Mouse (Mus musculus) c-Kit-positive CD71-positive TER-119-positive erythroid progenitor cells, embryonic 14.5 days (primary cell): ENCODE measurements around the gene Gm49322.

ENCODE experiments used
- DNase-seq: peaks from one replicate; pipeline ENCODE4 v3.0.0-alpha.2; 2013; ENCODE audit warnings: low spot score

Gene Gm49322

DNA sequence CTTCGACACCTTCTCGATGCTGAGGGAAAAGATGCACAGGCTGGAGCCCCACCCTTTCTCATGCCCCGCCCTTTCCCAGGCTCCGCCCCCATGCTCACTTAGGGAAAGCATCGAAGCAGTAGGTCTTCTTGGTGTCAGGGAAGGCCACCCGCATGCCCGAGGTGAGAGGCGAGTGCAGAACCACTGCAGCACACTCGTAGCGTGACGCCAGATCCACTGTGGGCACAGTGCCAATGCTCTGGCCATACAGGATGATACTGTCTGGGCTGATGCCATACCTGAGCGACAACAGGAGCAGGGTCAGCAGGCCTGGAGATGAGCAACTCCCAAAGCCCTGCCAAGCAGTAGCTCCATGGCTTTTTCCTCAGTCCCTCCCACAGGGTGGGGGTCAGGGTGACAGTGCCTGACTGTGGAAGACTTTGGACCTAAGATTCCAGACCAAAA, 21.8 kb upstream of the Gm49322 start:
- DNase-seq, result peak; percentile 28

DNA sequence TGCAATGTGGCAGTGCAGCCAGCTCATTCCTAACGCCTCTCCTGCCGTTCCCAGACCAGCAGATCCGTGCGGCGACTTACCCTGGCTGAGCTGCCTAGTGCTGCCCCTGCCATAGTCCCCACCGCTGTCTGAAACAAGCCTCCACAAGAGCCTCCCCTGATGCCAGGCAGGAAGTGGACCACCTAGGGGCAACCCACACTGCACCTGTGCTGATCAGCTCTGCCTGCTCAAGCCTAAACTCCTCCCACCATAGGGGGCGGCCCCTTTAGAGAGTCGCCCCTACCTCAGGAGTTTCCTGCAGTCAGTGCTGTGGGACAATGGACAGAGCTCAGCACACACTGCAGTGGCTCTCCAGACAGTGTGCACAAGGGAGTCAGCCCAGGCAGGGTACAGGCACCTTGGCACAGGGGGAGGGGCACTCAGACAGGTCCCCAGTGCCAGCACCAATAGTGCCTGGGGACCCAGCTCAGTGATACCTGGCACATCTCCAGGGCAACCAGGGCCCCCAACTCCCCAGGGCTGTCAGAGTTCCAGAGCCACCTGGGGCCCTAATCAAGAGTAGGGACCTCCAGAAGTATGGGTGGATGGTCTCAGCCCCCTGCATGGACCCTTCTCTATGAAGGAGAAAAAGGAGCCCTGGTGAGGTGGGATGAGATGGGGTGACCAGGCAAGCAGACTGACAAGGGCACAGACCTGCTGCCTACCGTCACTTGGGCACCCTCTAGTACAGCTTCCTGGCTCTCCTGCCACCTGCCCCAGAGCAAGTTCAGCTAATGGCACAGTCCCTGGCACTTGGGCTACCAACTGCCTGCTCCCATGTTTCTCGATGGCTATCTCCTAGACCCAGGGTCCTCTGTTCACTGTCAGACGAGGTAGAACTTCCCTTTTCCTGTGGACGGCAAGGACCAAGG, 20.9 kb upstream of the Gm49322 start:
- DNase-seq, result no peak

DNA sequence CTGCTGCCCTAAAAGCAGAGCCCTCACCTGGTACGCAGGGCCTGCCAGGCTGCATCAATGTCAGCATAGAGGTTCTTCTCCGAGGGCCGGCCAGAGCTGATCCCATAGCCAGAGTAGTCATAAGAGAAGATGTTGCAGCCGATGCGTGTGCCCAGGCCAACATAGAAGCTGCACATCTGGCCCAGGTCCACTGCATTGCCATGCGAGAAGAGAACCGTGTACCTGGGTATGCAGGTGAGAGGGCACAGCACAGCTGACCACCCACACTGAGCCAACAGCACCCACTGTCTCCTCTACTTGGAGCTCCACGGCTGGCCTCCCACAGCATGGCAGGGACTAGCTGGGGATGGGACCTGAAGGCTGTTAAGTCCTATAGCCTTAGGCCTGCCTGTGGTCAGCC, 20.2 kb upstream of the Gm49322 start:
- DNase-seq, result no peak

DNA sequence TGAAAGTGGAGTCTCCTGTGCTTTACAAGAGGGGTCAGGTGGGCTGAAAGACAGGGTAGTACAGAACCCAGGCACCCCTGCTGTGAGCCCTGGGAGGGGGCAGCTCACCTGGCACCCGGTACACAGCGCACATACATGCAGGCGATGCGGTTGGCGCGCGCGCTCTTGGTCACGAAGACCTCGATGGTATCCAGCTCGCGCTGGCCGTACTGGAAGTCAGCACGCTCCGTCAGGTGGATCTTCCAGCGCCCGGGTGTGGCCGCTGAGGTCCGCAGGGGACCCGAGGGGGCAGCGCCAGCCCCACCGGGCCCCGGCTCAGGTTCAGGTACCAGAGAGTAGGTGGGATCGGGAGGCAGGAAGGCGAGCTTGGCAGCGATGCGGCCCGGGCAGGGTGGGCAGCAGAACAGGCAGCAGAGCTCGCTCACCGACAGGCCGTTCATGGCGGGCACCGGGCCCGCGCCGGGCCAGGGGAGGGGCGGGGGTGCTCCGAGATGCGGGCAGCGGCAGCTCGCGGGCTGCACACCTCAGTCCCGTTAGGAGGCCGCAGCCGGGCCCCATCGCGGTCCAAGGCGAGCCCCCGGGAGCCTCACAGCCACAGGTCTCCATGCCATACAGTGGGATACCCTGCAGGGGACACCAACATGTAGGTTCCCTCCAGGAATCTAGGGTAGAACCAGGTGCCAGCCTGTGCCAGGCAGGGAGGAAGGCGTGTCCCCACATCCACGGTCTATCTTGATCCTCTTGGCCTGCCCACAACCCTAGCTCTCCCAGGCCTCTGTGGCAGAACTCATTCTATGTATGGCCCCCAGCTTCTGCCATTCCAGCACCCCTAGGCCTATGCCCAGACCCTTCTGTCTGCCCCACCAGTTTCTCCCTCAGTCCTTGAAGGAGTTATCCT, 19.2 kb upstream of the Gm49322 start:
- no peak for DNase-seq

GRCm38 (mm10) chr10:80587305-80587657, 18.5 kb upstream of the Gm49322 start:
- no peak for DNase-seq

- DNase-seq, result peak; percentile 21
Observed at GRCm38 (mm10) chr10:80589127-80589878, 16.5 kb upstream of the Gm49322 start.

GRCm38 (mm10) chr10:80589879-80590854, 15.7 kb upstream of the Gm49322 start, which contains the start of gene Abhd17a:
TSS of gene Abhd17a (minus strand) at chr10:80590341.
- peak; percentile 98 for DNase-seq

DNA sequence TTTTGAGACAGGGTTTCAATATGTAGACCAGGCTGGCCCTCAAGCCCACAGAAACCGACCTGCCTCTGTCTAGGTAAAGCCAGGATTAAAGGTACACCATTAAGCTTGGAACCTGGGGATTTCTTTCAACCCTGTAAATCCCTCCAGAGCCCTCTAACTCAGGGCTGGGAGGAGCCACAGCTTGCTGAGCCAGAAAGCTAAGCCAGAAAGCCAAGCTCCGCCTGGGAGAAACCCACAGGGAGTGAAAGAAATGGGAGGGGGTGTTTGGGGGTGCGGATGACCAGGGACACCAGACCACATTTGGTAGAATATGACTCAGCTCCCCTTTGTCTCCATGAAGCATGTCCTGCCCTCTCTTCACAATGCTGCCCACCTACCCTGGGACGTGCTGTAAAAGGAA, 9.5 kb upstream of the Gm49322 start:
- no peak for DNase-seq

- DNase-seq, result peak; percentile 93
Observed at GRCm38 (mm10) chr10:80602698-80603325, 3.0 kb upstream of the Gm49322 start, which contains the start of the genes Scamp4 and Adat3. TSS of gene Scamp4 (plus strand) at chr10:80602872. TSS of gene Adat3 (plus strand) at chr10:80602880.

- no peak for DNase-seq
Observed at GRCm38 (mm10) chr10:80603364-80603763, 2.5 kb upstream of the Gm49322 start.

DNA sequence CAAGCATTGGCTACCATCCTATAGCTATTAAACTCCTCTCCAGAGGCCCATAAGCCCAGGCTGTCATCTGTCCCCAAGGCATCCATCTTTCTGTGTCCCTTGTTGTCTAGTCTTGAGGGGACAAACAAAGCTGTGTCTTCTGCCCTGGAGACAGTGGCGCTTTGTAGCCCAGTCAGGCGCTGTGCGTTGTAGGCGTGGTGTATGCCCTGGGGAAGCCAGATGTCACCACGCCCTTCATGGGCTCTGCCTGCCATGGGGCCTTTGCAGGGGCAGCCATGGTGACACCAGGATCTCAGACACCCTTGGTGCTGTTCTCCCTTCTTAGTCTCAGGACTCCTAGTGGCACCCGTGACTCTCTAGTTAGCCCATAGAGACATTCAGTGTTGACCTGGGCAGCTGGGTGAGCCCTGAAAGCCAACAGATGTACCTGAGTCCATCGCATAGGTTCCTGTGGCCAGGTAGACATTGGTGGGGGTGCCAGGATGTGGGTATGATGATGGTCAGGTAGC, 1.8 kb upstream of the Gm49322 start:
- peak; percentile 84 for DNase-seq

GRCm38 (mm10) chr10:80604988-80605387, 833 bp upstream of the Gm49322 start:
- DNase-seq, result no peak

DNA sequence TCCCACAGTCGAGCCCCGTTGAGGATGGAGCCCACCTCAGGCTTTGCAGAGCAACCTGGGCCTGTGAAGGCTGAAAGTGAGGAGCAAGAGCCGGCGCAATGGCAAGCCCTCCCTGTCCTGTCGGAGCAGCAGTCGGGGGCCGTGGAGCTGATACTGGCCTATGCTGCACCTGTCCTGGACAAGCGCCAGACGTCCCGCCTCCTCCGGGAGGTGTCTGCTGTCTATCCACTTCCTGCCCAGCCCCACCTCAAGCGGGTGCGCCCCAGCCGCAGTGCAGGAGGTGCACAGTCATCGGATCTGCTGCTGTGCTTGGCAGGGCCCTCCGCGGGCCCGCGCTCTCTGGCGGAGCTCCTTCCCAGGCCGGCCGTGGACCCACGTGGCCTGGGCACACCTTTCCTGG, 485 bp downstream of the Gm49322 start:
- DNase-seq, result no peak

- DNase-seq, result no peak
Observed at GRCm38 (mm10) chr10:80606737-80607350, 1.0 kb downstream of the Gm49322 start.

GRCm38 (mm10) chr10:80608435-80608834, 2.6 kb downstream of the Gm49322 start:
- no peak for DNase-seq

DNA sequence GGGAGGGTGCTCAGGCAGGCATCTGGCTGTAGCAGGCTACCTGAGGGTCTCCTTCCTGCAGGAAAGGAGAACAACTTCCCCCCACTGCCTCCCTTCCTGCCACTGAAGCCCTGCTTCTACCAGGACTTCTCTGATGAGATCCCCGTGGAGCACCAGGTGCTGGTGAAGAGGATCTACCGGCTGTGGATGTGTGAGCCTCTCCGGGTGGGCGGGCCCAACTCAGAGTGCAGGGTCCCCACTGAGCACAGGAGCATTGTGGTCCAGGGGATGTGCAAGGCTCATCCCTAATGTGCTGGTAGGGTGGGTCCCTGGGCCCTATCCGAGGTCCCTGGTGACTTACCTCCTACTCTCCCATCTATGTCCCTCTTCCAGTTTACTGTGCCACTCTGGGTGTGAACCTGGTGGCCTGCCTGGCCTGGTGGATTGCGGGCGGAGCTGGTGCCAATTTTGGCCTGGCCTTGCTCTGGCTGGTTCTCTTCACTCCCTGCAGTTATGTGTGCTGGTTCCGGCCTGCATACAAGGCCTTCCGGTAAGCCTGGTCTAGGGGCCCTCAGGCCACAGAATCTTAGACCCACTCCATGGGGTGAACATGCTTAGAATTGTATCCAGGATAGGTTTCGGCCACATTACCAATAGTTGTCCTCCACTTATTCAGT, 3.6 kb downstream of the Gm49322 start:
- no peak for DNase-seq

DNA sequence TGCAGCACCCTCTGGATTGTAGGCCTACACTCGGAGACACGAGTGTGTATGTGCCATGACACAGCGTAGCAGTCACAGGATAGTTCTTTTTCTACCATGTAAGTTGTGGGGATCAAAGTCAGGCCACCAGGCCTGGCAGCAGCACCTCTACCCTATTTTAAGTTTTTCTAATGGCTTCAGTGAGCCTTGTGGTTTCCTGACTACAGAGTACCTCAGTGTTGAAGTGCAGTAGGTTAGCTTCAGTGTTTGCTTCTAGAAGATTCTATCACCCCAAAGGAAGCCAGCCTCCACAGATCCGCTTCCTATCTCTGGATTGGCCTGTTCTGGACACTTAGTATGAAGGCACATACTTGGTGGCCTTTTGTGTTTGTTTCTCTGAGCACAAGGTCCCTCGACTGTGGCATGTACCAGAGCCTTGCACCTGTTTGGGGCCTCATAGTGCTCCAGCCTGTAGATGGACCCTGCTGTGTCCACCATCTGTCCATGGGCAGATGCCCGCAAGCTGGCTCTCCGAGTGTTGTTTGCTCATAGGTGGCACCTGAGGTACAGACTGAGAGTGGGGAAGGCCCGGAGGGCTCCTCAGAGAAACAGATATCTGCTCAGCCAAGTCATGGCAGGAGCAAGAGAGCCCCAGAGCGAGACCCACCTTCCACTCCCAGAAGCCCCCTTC, 4.4 kb downstream of the Gm49322 start:
- no peak for DNase-seq

DNA sequence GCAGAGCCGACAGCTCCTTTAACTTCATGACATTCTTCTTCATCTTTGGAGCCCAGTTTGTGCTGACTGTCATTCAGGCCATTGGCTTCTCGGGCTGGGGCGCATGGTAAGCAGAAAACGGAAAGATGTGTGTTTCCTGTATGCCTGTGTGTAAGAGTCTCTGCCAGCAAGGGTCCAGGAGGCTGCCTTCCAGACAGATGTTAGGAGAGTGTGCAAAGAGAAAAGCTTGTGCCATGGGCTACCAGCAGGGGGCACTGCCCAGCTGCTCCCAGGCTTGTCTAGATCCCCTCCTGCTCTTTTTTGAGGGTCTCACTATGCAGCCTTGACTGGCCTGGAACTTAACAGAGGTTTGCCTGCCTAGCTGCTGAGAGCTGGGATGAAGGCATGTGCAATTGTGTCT, 5.2 kb downstream of the Gm49322 start:
- DNase-seq, result no peak
